Mouse (Mus musculus) spleen, adult 18-20 months (tissue): ENCODE results near the gene Vmn1r34.
"Not testable (repeated sequence)": the region's sequence is repeated elsewhere in the genome, so short reads cannot be mapped to it uniquely, and the experiment has no call there.

Experiments
- DNase-seq, 2 experiments: peaks; one replicate each; pipeline ENCODE4 v3.0.0; 2022; ENCODE audit warnings: mixed read lengths in 2 of 2

The Vmn1r34 gene

GRCm38 (mm10) chr6:66643779-66644178 is at the start of gene Vmn1r34:
TSS of gene Vmn1r34 (minus strand) at chr6:66643879.
- no peak for DNase-seq

- no peak for DNase-seq
Observed at GRCm38 (mm10) chr6:66685806-66686205, 42.1 kb upstream of the Vmn1r34 start, which contains the start of gene Vmn1r35. TSS of gene Vmn1r35 (minus strand) at chr6:66685906.

GRCm38 (mm10) chr6:66618182-66618581 is 25.5 kb downstream of the Vmn1r34 start, which contains the start of gene Vmn1r33:
TSS of gene Vmn1r33 (minus strand) at chr6:66618282.
- not testable (repeated sequence) for DNase-seq

- no peak for DNase-seq
Observed at GRCm38 (mm10) chr6:66595804-66596203, 47.9 kb downstream of the Vmn1r34 start.
